Mouse (Mus musculus) midbrain, embryonic 11.5 days (tissue): ENCODE results near the gene Tnfrsf13b. TPM values are rescaled to one million over a fixed set of nuclear protein-coding genes. Genes with fewer than 3 reads are reported as not detected.
"Not testable (repeated sequence)": the region's sequence is repeated elsewhere in the genome, so short reads cannot be mapped to it uniquely, and the experiment has no call there.

ENCODE experiments used
- ATAC-seq: fragments of 200-750 bp; cut with Nextera tagmentation; 2 replicates; pipeline ENCODE4 v1.8.0; 2017; ENCODE audit warnings: moderate TSS enrichment, moderate library complexity; ENCODE audit not compliant: low FRiP score
- DNase-seq: peaks from one replicate; pipeline ENCODE4 v3.0.0; 2015; ENCODE audit warnings: low spot score; ENCODE audit errors: missing footprints
- H3K27ac ChIP-seq: fragments of 300-500 bp; sonication (generic); 2 replicates; pipeline ENCODE4 v1.5.1; 2014; ENCODE audit warnings: low read depth, low read length
- H3K27me3 ChIP-seq: fragments of 300-500 bp; sonication (generic); 2 replicates; pipeline ENCODE4 v1.6.1; 2014; ENCODE audit warnings: mild to moderate bottlenecking, low read length, moderate library complexity, mixed read lengths; ENCODE audit not compliant: control insufficient read depth, insufficient read depth
- H3K36me3 ChIP-seq: fragments of 300-500 bp; sonication (generic); 2 replicates; pipeline ENCODE4 v1.6.1; 2014; ENCODE audit warnings: mild to moderate bottlenecking, low read length, moderate library complexity, mixed read lengths; ENCODE audit not compliant: control insufficient read depth, insufficient read depth
- H3K4me1 ChIP-seq: fragments of 300-500 bp; sonication (generic); 2 replicates; pipeline ENCODE4 v1.6.1; 2014; ENCODE audit warnings: low read length; ENCODE audit not compliant: control insufficient read depth, insufficient read depth
- H3K4me2 ChIP-seq: fragments of 300-500 bp; sonication (generic); 2 replicates; pipeline ENCODE4 v1.6.1; 2014; ENCODE audit warnings: mild to moderate bottlenecking, moderate library complexity
- H3K4me3 ChIP-seq: fragments of 300-500 bp; sonication (generic); 2 replicates; pipeline ENCODE4 v1.5.1; 2014; ENCODE audit warnings: low read depth, low read length
- H3K9ac ChIP-seq: fragments of 300-500 bp; sonication (generic); 2 replicates; pipeline ENCODE4 v1.6.1; 2014; ENCODE audit warnings: low read length
- H3K9me3 ChIP-seq: fragments of 300-500 bp; sonication (generic); 2 replicates; pipeline ENCODE4 v1.6.1; 2016; ENCODE audit warnings: low read length; ENCODE audit not compliant: control insufficient read depth
- WGBS: fragments of 180-500 bp; shearing (Covaris S2); extraction: QIAGEN DNeasy Blood & Tissue Kit; methylation state at CpG from one replicate; pipeline ENCODE4 v1.1.7; 2014; 5-methylcytosine and 5-hydroxymethylcytosine counted together
- polyA plus RNA-seq: library from polyadenylated mRNA; unstranded; fragments of >200 nt; fragmentation: Nextera tagmentation; extraction: Ambion mirVana; gene quantifications from 2 replicates; pipeline ENCODE4 v1.2.1, GENCODE M21; 2014

Gene Tnfrsf13b
- polyA plus RNA-seq, 1 experiment from 2014 or later = 1.1 TPM

DNA sequence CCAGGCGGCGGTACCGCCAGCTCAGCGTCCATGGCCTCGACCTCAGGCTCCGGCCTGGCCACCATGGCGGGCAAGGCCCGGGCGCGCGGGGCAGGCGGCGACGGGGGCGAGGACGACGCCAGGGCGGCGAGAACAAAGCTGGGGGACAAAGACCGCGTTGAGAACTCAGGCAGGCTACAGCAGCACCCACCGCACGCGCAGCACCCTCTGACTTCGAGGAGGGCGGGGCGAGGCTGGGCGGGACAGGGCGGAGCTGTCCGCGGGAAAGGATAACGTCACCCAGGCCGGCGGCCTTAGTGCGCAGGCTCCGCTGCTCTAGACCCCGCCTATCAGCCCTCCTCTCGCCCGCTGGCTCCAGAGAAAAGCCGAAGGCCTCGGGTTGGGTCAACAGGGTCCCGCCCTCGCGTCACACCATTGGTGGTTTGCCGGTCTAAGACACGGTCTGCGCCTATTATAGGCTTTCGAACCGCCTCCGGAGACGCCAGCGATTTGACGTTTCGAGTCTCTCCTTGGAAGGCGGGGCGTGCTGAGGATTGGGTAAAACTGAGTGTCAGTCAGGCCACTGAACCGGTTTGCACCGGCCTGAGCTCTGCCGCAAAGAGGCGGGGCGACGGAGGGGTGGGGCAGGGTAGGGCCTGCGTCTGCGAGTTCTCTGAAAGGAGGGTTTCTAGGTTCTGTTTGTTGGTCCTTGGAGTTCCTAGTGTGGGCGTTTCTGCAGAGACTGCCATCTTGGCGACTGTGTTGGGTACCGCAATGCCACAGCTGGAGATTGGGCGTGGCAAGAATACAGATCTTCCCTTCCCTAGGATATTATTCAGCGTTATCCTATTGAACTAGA, 48.5 kb downstream of the Tnfrsf13b start, which contains the start of gene Usp22:
Gene Usp22, minus strand, starts transcription at position 235 of the 838 bp plus-strand sequence.
- peak within 1 kb of the TSS; percentile 100 for H3K9ac ChIP-seq
- H3K36me3 ChIP-seq = no peaks in the 10 kb centered on the region
- peak within 1 kb of the TSS; percentile 98 for H3K4me3 ChIP-seq
- H3K27ac ChIP-seq = peak within 1 kb of the TSS; percentile 91
- H3K4me1 ChIP-seq = peaks cover 16% of the 10 kb centered on the region
- no peaks in the 10 kb centered on the region for H3K27me3 ChIP-seq
- DNase-seq = peak; percentile 99
- H3K4me2 ChIP-seq = peak within 1 kb of the TSS; percentile 62
- WGBS = under 1% methylated on average over 69 of the region's 69 CpGs
- peak; percentile 99 for ATAC-seq
- H3K9me3 ChIP-seq = no peaks in the 10 kb centered on the region

DNA sequence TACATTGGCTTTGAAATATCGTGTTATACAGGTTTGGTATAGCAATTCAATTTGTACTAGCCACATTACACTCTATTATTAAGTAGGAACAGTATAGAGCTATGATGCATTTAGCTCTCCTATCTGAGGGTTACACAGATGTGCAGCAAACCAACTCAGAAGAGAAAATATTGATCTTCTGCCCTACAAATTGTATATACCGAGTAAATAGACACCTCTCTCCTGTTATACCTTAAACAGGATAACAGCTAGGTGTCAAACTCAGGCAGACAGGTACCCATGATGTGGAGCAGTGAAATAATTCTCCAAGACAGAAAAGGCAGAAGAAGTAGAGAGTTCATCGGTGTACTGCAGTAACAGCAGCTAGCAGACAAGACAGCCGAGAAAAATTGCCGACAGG, 49.2 kb downstream of the Tnfrsf13b start:
- peak overlapping the region; percentile 43; the same call in 1 of the 2 replicates for H3K4me2 ChIP-seq
- ATAC-seq = no peak
- no peaks in the 10 kb centered on the region for H3K9me3 ChIP-seq
- no peak overlapping the region for H3K4me3 ChIP-seq
- H3K4me1 ChIP-seq = peaks cover 16% of the 10 kb centered on the region
- no peak for DNase-seq
- no peak overlapping the region for H3K9ac ChIP-seq
- H3K36me3 ChIP-seq = no peaks in the 10 kb centered on the region
- no peaks in the 10 kb centered on the region for H3K27me3 ChIP-seq
- WGBS = 77% methylated on average over 5 of the region's 5 CpGs
- H3K27ac ChIP-seq = no peak overlapping the region; the same call in 1 of the 2 replicates

DNA sequence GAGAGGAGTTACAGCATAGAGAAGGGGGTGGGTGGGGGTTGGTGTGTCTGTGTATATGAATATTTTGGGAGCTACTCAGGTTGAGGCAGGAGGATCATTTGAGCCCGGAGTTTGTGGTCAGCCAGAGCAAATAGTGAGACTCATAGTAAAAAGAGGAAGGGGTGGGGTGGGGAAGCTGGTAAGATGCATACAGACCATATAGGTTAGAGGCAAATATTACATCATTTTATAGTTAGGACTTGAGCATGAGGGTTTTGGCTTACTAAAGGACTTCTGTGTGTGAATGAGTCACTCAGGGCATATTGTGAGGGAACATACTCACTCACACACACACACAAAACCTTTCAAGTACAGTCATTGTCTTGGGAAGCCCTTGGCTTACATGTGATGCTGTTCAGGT, 49.8 kb downstream of the Tnfrsf13b start:
- Histone ChIP-seq H3K36me3 (no peaks in the 10 kb centered on the region), H3K4me1 (peaks cover 16% of the 10 kb centered on the region), H3K27ac (no peak overlapping the region), H3K4me2 (no peak overlapping the region), H3K9me3 (no peaks in the 10 kb centered on the region), H3K27me3 (no peaks in the 10 kb centered on the region), H3K4me3 (no peak overlapping the region), H3K9ac (no peak overlapping the region)
- no peak for DNase-seq
- ATAC-seq = no peak
- 95% methylated on average over 1 of the region's 1 CpGs for WGBS

DNA sequence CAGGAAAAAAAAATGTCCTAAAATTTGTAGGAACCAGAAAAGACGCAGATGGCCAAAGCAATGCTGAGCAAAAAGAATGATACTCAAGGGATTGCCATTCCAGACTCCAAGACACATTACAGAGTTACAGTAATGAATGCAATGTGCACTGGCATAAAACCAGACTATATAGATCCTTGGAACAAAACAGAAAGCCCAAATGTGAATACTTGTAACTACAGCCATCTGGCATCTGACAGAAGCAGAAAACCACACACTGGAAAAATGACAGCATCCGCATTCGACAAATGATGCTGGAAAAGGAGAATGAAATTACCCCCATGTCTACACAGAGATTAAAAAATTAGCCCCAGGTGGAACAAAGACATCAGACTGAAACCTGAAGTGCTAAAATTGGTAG, 53.8 kb downstream of the Tnfrsf13b start:
- Histone ChIP-seq H3K4me3 (no peak overlapping the region), H3K27me3 (no peaks in the 10 kb centered on the region), H3K4me2 (no peak overlapping the region), H3K9me3 (no peaks in the 10 kb centered on the region), H3K4me1 (0 out of 2 replicates have a peak, but pooled peaks cover 3% of the 10 kb centered on the region), H3K9ac (no peak overlapping the region), H3K27ac (no peak overlapping the region), H3K36me3 (no peaks in the 10 kb centered on the region)
- ATAC-seq (no peak), DNase-seq (no peak)
- 95% methylated on average over 3 of the region's 3 CpGs for WGBS

DNA sequence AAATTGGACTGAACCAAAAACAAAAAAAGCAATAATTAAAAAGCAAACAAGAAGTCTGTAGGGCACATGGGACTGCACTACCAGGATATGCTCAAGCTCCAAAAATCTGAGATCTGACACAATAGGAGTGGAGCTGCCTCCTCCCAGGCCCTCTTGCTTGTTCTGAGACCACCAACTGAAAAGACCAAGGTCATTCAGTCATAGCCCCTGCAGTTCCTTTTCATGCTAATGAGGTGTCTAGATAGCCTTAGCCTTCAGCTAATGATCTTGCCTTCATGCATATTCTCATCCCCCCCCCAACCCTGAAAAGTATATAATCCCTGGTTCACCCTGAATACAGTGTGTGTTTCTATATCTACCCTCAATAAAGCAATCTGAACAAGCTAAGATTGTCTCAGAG, 55.1 kb downstream of the Tnfrsf13b start:
- DNase-seq (no peak), ATAC-seq (no peak)
- H3K9me3 ChIP-seq = no peaks in the 10 kb centered on the region
- H3K9ac ChIP-seq = no peak overlapping the region
- no peak overlapping the region for H3K4me2 ChIP-seq
- H3K27me3 ChIP-seq = no peaks in the 10 kb centered on the region
- no peaks in the 10 kb centered on the region for H3K36me3 ChIP-seq
- no peaks in the 10 kb centered on the region for H3K4me1 ChIP-seq
- no peak overlapping the region for H3K4me3 ChIP-seq
- no peak overlapping the region for H3K27ac ChIP-seq

DNA sequence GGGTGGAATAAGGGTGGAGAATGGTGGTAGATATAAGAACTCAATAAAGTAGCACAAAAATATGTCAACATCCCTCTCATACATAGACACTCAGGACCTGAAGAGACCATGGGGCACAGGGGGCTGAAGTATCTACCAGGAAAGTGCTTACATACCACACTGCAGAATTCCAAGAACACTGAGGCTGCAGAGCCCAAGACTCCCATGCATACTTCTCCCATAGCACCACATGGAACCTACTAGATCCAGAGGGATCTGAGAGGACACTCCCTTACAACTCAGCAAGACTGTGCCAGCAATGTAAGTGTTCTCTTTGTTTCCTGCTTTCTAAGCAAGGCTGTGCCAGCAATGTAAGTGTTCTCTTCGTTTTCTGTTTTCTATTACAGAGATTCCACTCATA, 57.3 kb downstream of the Tnfrsf13b start:
- Histone ChIP-seq H3K4me3 (no peak overlapping the region), H3K9ac (no peak overlapping the region), H3K4me2 (no peak overlapping the region), H3K27me3 (no peaks in the 10 kb centered on the region), H3K36me3 (no peaks in the 10 kb centered on the region), H3K4me1 (no peaks in the 10 kb centered on the region), H3K27ac (no peak overlapping the region), H3K9me3 (no peaks in the 10 kb centered on the region)
- WGBS = 72% methylated on average over 1 of the region's 1 CpGs
- ATAC-seq (no peak), DNase-seq (peak; percentile 60)

DNA sequence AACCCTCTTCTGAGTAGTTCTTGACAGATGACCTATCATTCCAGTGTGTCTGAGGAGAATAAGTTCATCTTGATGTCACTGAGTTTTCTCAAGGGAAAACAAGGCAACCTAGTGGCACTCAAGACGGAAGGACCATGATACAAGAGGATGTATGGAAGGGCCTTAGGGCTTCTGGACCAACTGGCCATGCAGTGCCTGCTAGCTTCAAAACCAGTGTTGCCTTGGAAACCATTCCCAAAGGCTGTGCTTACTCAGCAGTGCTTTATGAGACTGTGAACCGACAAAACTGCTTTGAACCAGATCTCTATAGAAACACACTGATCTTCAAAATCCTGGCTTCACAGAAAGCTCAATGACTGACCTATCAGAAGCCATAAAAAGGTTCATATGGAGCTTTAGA, 64.2 kb downstream of the Tnfrsf13b start:
- no peak overlapping the region for H3K27ac ChIP-seq
- no peak overlapping the region for H3K9ac ChIP-seq
- no peak overlapping the region for H3K4me2 ChIP-seq
- ATAC-seq (no peak), DNase-seq (no peak)
- no peaks in the 10 kb centered on the region for H3K9me3 ChIP-seq
- no peaks in the 10 kb centered on the region for H3K27me3 ChIP-seq
- H3K36me3 ChIP-seq = no peaks in the 10 kb centered on the region
- no peak overlapping the region for H3K4me3 ChIP-seq
- no peaks in the 10 kb centered on the region for H3K4me1 ChIP-seq
- 56% methylated on average over 2 of the region's 2 CpGs for WGBS

DNA sequence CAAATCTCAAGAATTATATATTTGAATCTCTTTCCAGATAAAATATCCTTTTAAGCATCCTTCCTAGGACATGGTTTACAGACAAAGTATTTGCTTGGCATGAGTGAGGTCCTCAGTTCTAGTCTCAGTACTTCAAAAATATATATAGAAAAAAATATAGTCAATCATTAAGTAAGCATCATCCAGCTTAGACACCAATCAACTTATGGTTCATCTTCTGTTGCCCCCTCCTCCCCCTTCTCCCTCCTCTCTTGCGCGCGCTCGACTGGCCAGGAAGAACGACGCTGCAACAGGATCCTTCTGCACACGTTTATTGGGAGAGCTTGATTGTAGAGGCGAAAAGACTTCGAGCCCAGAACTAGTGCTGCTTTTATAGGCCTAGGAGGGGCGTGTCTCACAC, 65.6 kb downstream of the Tnfrsf13b start:
- 96% methylated on average over 7 of the region's 10 CpGs for WGBS
- not testable (repeated sequence) for H3K9me3 ChIP-seq

DNA sequence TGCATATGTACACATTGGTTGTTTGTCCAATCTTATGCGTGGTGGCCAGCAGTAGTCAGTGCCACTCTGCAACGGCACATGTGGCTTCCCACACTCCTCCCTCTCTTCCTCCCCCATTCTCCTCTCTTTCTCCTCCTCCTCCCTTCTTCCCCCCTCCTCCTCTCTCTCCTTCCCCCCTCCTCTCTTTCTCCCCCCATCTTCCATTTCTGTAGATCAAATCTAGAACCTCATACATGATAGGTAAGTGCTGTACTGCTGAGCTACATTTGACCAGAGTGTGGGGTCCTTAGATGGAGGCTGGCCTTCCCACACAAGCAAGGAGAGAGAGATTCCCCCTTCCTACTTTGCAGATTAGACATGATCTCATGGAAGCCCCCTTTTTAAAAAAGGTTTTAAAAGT, 66.2 kb downstream of the Tnfrsf13b start:
- no peak overlapping the region for H3K4me3 ChIP-seq
- 91% methylated on average over 2 of the region's 2 CpGs for WGBS
- no peaks in the 10 kb centered on the region for H3K27me3 ChIP-seq
- H3K9ac ChIP-seq = no peak overlapping the region
- no peaks in the 10 kb centered on the region for H3K4me1 ChIP-seq
- ATAC-seq (no peak), DNase-seq (no peak)
- H3K4me2 ChIP-seq = no peak overlapping the region
- H3K36me3 ChIP-seq = no peaks in the 10 kb centered on the region
- H3K27ac ChIP-seq = no peak overlapping the region
- H3K9me3 ChIP-seq = no peaks in the 10 kb centered on the region

More for the DNA sequence above, 65.6 kb downstream of the Tnfrsf13b start:
- H3K27me3 ChIP-seq, DNase-seq, H3K4me3 ChIP-seq, H3K27ac ChIP-seq, H3K36me3 ChIP-seq, H3K9ac ChIP-seq, ATAC-seq, H3K4me1 ChIP-seq, H3K4me2 ChIP-seq: not testable (repeated sequence)
